Mouse (Mus musculus): Measurements from ENCODE around the gene Cacna2d3.

Cacna2d3 gene

GRCm38 (mm10) chr14:29391489-29391888 lies 330.2 kb downstream of the Cacna2d3 start:
- no peak for DNase-seq (ENCODE audit: low spot score in 2 of 2)

GRCm38 (mm10) chr14:29387761-29388160 lies 333.9 kb downstream of the Cacna2d3 start:
- no peak for DNase-seq (ENCODE audit: low spot score in 2 of 2)

- no peak for DNase-seq (ENCODE audit: low spot score in 2 of 2)
Observed at GRCm38 (mm10) chr14:29385500-29385899, 336.2 kb downstream of the Cacna2d3 start.

- DNase-seq (ENCODE audit: low spot score in 2 of 2): no peak
Observed at GRCm38 (mm10) chr14:29382786-29383185, 338.9 kb downstream of the Cacna2d3 start.

- DNase-seq (ENCODE audit: low spot score in 2 of 2): no peak
Observed at GRCm38 (mm10) chr14:29366911-29367310, 354.8 kb downstream of the Cacna2d3 start.

GRCm38 (mm10) chr14:29362448-29362847 lies 359.2 kb downstream of the Cacna2d3 start:
- no peak for DNase-seq (ENCODE audit: low spot score in 2 of 2)

- no peak for DNase-seq (ENCODE audit: low spot score in 2 of 2)
Observed at GRCm38 (mm10) chr14:29350627-29351026, 371.0 kb downstream of the Cacna2d3 start.

GRCm38 (mm10) chr14:29341581-29341980 lies 380.1 kb downstream of the Cacna2d3 start:
- DNase-seq (ENCODE audit: low spot score in 2 of 2): no peak

- DNase-seq (ENCODE audit: low spot score in 2 of 2): no peak
Observed at GRCm38 (mm10) chr14:29340728-29341127, 380.9 kb downstream of the Cacna2d3 start.

GRCm38 (mm10) chr14:29334897-29335296 lies 386.8 kb downstream of the Cacna2d3 start:
- DNase-seq (ENCODE audit: low spot score in 2 of 2): no peak

GRCm38 (mm10) chr14:29334216-29334615 lies 387.4 kb downstream of the Cacna2d3 start:
- no peak for DNase-seq (ENCODE audit: low spot score in 2 of 2)

GRCm38 (mm10) chr14:29324430-29324782 lies 397.3 kb downstream of the Cacna2d3 start:
- no peak for DNase-seq (ENCODE audit: low spot score in 2 of 2)

GRCm38 (mm10) chr14:29323718-29324429 lies 397.8 kb downstream of the Cacna2d3 start:
- no peak for DNase-seq (ENCODE audit: low spot score in 2 of 2)

- DNase-seq (ENCODE audit: low spot score in 2 of 2): no peak
Observed at GRCm38 (mm10) chr14:29313431-29313830, 408.2 kb downstream of the Cacna2d3 start.

- DNase-seq (ENCODE audit: low spot score in 2 of 2): no peak
Observed at GRCm38 (mm10) chr14:29305623-29306022, 416.0 kb downstream of the Cacna2d3 start.

GRCm38 (mm10) chr14:29296185-29296754 lies 425.4 kb downstream of the Cacna2d3 start:
- DNase-seq (ENCODE audit: low spot score in 2 of 2): no peak

GRCm38 (mm10) chr14:29278901-29279300 lies 442.8 kb downstream of the Cacna2d3 start:
- DNase-seq (ENCODE audit: low spot score in 2 of 2): no peak

GRCm38 (mm10) chr14:29278401-29278800 lies 443.3 kb downstream of the Cacna2d3 start:
- no peak for DNase-seq (ENCODE audit: low spot score in 2 of 2)

GRCm38 (mm10) chr14:29277701-29278100 lies 444.0 kb downstream of the Cacna2d3 start:
- DNase-seq (ENCODE audit: low spot score in 2 of 2): no peak

GRCm38 (mm10) chr14:29273890-29274289 lies 447.8 kb downstream of the Cacna2d3 start:
- DNase-seq (ENCODE audit: low spot score in 2 of 2): no peak

- DNase-seq (ENCODE audit: low spot score in 2 of 2): no peak
Observed at GRCm38 (mm10) chr14:29270541-29270940, 451.1 kb downstream of the Cacna2d3 start.

GRCm38 (mm10) chr14:29269816-29270215 lies 451.8 kb downstream of the Cacna2d3 start:
- no peak for DNase-seq (ENCODE audit: low spot score in 2 of 2)

GRCm38 (mm10) chr14:29268609-29269008 lies 453.1 kb downstream of the Cacna2d3 start:
- DNase-seq (ENCODE audit: low spot score in 2 of 2): no peak

Measured in spleen, postnatal 4 days (tissue).